Mouse (Mus musculus) heart, postnatal 36 days (tissue): Measurements from ENCODE around the gene Adamtsl1. TPM values are rescaled to one million over a fixed set of nuclear protein-coding genes. Genes with fewer than 3 reads are reported as not detected.
A peak's percentile ranks its signal among the peaks of the same experiment; 100 is the strongest.

Source experiments
- DNase-seq, 2 experiments: peaks; one replicate each; pipeline ENCODE4 v3.0.0; 2021 to 2022
- intact Hi-C: fragments of 180-260 bp; cut with DNase I; formaldehyde crosslinking; loops from one replicate; pipeline ENCODE4 v1.15.1; 2025
- total RNA-seq, 2 experiments: library from RNA; stranded (reverse); gene quantifications; 2 replicates each; pipeline ENCODE4 v1.2.3; 2021

Adamtsl1 gene
- total RNA-seq, 2 experiments from 2014 or later: 2.4 to 3.6 TPM

GRCm38 (mm10) chr4:85783768-85784379, 269.9 kb downstream of the Adamtsl1 start:
- no peak for DNase-seq
- intact Hi-C loops: no loop called here

DNA sequence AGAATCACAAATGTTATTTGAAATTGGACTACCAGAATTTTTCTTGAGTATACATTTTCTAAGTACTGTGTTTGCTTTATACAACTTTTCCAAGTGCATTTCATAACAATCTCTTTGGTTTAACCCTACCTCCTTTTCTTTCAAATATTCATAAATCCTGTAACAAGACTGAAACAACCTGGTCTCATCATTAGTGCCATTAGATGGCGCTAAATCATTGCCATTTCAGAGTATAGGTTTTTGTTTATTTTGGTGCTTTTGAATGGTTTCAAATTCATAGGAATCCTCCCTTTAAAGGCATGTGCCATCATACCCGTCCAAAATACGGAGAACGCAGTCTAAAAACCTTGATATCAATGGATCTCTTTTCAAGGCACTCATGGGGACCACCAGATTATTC, 270.5 kb downstream of the Adamtsl1 start:
- intact Hi-C loops: no loop called here

GRCm38 (mm10) chr4:85790226-85790625, 276.3 kb downstream of the Adamtsl1 start:
- intact Hi-C loops: no loop called here
- DNase-seq: no peak

More for the DNA sequence above, 270.5 kb downstream of the Adamtsl1 start:
- DNase-seq: no peak

DNA sequence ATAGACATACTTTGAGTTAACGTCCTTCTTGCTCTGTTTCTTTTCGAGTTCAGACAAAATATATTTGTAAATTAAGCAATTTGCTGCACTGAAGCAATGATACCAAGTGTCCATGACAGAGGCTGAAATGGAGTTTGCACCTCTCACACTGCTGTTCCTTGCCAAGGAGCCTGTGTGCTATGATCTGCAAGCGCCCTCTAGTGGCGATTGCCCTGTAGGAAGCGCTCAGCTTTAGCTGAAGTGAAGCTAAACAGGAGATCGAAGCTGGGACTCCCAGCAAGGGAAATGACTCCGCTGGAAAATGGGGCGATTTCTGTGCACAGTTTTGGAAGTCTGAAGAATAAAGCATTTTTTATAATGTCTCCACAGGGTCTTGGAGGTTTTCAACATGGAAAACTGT, 287.8 kb downstream of the Adamtsl1 start:
- intact Hi-C loops: loop anchor here (2.0 to 5.0 kb wide), 2 partner anchors 397 to 640 kb away; no protein-coding TSS in a partner anchor
- peak; percentile 57 to 73 for DNase-seq

GRCm38 (mm10) chr4:85814418-85814817, 300.4 kb downstream of the Adamtsl1 start:
- DNase-seq: no peak
- intact Hi-C loops: no loop called here

- DNase-seq: no peak
- intact Hi-C loops: no loop called here
Observed at GRCm38 (mm10) chr4:85818504-85818903, 304.5 kb downstream of the Adamtsl1 start.

DNA sequence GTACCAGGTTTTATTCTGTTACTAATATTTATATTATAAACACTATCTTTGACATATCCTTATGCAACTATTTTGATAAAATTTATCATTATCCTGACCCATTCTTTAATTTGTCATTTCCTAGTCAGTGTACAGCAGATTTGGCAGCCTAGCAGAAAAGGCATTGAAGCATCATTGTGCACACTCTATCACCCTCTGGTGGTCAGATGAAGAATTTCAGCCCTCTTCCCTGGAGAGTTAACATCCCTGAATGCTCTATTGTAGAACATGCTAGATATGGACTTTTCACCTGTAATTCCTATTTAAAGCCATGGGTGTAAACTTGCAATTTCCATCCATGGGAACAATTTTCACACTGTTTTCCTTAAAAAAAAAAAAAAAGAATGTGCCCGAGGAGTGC, 305.2 kb downstream of the Adamtsl1 start:
- intact Hi-C loops: no loop called here
- DNase-seq: peak; percentile 14 to 29

- no peak for DNase-seq
Observed at GRCm38 (mm10) chr4:85819921-85820320, 305.9 kb downstream of the Adamtsl1 start.

DNA sequence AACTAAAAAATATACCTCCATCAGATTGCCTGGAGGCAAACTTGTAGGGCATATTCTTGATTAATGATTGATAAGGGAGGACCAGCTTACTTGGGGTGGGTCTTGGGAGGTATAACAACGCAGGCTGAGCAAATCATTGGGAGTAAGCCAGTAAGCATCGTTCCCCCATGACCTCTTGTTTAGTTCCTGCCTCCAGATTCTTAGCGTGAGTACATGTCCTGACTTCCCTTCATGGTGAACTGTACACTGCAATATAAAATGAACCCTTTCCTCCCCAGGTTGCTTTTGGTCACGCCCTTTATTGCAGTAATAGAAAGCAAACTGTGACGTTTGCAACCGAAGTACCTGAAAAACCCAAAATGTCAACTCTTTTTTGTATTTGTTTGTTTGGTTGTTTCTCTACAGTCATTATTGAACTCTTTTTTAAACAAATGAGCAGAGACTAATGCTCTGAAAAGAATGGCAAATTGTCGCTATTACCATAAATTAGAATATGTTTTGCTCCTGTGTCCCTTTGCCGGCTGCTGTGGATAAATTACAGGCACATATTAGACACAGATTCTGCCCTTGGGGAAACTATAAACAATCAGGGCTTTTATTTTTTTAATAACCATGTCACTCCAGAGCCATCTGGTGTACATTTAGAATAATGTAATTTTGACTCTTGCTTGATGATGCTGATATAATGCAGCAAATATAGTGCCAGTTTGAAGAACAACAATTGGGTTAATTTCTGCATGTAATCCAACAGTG, 310.2 kb downstream of the Adamtsl1 start:
- no peak for DNase-seq
- intact Hi-C loops: no loop called here

More at GRCm38 (mm10) chr4:85819921-85820320, 305.9 kb downstream of the Adamtsl1 start:
- intact Hi-C loops: no loop called here

DNA sequence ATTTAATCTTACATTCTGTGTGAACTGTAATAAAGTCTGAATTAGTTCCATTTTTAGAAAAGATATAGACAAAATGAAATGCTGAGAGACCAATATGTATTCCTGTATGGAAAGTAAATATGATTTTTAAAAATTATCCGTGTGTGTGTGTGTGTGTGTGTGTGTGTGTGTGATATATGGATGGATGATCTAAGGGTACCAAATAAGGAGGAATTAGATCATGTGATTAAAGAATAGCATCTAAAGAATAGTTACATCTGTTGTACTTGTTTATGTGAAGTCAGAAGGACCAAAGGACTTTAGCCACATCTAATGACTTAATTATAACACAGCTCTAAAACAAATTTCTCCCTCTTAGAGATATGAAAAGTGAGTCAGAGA, 310.7 kb downstream of the Adamtsl1 start:
- no peak for DNase-seq
- intact Hi-C loops: no loop called here

GRCm38 (mm10) chr4:85837058-85837457, 323.1 kb downstream of the Adamtsl1 start:
- no peak for DNase-seq
- intact Hi-C loops: no loop called here

GRCm38 (mm10) chr4:85837532-85837965, 323.6 kb downstream of the Adamtsl1 start:
- no peak for DNase-seq

DNA sequence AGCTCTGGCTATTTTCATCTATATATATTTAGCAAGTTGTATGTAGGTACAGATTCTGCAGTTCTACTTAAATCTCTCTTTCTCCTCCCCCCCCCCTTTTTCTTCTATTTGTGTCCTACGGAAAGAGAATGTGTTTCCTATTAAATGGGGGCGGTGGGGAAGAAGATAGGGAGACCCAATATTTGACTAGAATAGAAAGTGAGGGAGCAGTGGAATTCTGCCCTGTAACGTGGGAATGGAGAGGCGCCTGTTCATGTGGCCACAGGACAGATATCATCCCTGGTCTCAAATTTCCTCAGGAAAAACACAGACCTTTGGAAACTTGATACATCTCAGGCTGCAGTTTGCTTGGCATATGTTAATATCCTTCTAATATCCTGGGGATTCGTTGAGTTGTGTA, 324.1 kb downstream of the Adamtsl1 start:
- no peak for DNase-seq
- intact Hi-C loops: no loop called here

More at GRCm38 (mm10) chr4:85837532-85837965, 323.6 kb downstream of the Adamtsl1 start:
- intact Hi-C loops: no loop called here

DNA sequence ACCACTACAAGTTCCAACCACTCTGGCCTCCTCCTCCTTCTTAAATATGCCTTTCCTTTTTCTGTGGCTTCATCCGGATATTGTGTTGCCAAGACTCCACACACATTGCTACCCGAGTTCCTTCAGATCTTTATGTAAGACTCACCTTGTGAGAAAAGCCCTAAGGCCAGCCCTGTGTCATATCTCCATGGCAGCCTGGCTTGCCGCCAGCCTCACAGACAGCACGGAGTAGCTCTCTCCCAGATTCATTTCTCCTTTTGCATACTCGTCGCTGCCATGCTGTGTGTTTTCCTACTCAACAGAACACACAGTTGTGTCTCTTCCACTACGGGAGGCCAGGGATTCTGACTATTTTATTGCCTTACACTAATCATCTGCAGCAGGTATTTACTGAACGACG, 328.1 kb downstream of the Adamtsl1 start:
- DNase-seq: peak in 1 of 2 experiments; percentile 11
- intact Hi-C loops: no loop called here

GRCm38 (mm10) chr4:85844381-85844780, 330.4 kb downstream of the Adamtsl1 start:
- no peak for DNase-seq
- intact Hi-C loops: no loop called here

GRCm38 (mm10) chr4:85845931-85846330, 332.0 kb downstream of the Adamtsl1 start:
- intact Hi-C loops: no loop called here
- no peak for DNase-seq

- intact Hi-C loops: no loop called here
- no peak for DNase-seq
Observed at GRCm38 (mm10) chr4:85853401-85853800, 339.4 kb downstream of the Adamtsl1 start.

DNA sequence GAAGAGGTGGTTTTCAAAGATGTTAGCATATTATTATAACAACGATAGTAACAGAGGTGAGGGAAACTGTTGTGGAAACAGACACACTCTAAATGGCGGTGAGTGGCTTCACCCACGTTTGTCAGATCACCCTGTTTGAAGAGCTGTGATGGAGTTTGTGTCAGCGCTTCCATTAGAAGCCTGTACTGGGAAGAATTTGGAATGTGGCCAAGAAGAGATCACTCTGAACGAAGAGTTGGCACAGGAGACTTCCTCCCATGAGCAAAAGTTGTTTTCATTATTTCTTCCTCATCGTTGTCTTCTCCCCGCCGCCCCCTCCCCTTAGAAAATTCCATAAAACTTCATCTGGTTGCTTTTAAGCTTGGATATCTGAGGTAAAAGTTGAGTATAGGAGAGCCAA, 340.5 kb downstream of the Adamtsl1 start:
- intact Hi-C loops: no loop called here
- no peak for DNase-seq

- intact Hi-C loops: no loop called here
- no peak for DNase-seq
Observed at GRCm38 (mm10) chr4:85879376-85879775, 365.4 kb downstream of the Adamtsl1 start.

- DNase-seq: no peak
- intact Hi-C loops: no loop called here
Observed at GRCm38 (mm10) chr4:85881318-85881717, 367.3 kb downstream of the Adamtsl1 start.

DNA sequence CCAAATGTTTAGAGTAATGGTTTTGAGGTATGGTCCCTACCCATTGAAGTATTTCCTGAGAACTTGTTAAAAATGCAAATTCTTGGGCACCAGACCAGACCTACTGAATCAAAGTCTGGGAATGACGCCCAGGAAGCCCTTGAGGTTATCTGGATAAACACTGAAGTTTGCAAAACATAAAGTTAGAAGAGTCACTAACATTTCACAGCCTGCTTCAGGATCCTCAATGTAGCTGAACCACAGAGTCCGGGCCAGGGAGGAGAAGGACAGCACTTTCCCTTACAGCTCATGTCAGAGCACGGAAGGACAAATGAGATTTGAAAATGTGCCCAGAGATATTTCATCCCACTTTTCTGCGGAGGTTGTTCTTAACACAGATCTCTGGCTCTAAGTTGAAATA, 370.1 kb downstream of the Adamtsl1 start:
- no peak for DNase-seq
- intact Hi-C loops: no loop called here
